Mouse (Mus musculus) forebrain, postnatal 0 days (tissue): ENCODE results near the gene Cerk. TPM values are rescaled to one million over a fixed set of nuclear protein-coding genes. Genes with fewer than 3 reads are reported as not detected.

ENCODE experiments used
- ATAC-seq: fragments of 200-750 bp; cut with Nextera tagmentation; 2 replicates; pipeline ENCODE4 v1.8.0; 2017; ENCODE audit warnings: mild to moderate bottlenecking, moderate library complexity
- DNase-seq: peaks from one replicate; pipeline ENCODE4 v3.0.0-alpha.2; 2015
- H3K27ac ChIP-seq: fragments of 300-500 bp; sonication (generic); 2 replicates; pipeline ENCODE4 v1.5.1; 2014; ENCODE audit warnings: low read depth, mild to moderate bottlenecking, antibody characterized with exemption, low read length, moderate library complexity, mixed read lengths
- H3K27me3 ChIP-seq: fragments of 300-500 bp; sonication (generic); 2 replicates; pipeline ENCODE4 v1.6.1; 2014; ENCODE audit warnings: mild to moderate bottlenecking, low read length, mixed read lengths; ENCODE audit not compliant: insufficient read depth
- H3K36me3 ChIP-seq: fragments of 300-500 bp; sonication (generic); 2 replicates; pipeline ENCODE4 v1.6.1; 2014; ENCODE audit warnings: mild to moderate bottlenecking, moderate library complexity; ENCODE audit not compliant: insufficient read depth
- H3K4me1 ChIP-seq: fragments of 300-500 bp; sonication (generic); 2 replicates; pipeline ENCODE4 v1.6.1; 2014; ENCODE audit warnings: antibody characterized with exemption; ENCODE audit not compliant: insufficient read depth
- H3K4me2 ChIP-seq: fragments of 300-500 bp; sonication (generic); 2 replicates; pipeline ENCODE4 v1.6.1; 2014; ENCODE audit warnings: low read depth, mild to moderate bottlenecking, moderate library complexity
- H3K4me3 ChIP-seq: fragments of 300-500 bp; sonication (generic); 2 replicates; pipeline ENCODE4 v1.5.1; 2014; ENCODE audit warnings: low read depth, low read length, mixed read lengths
- H3K9ac ChIP-seq: fragments of 300-500 bp; sonication (generic); 2 replicates; pipeline ENCODE4 v1.6.1; 2014; ENCODE audit warnings: mild to moderate bottlenecking
- H3K9me3 ChIP-seq: fragments of 300-500 bp; sonication (generic); 2 replicates; pipeline ENCODE4 v1.6.1; 2016; ENCODE audit warnings: low read length
- CTCF ChIP-seq: sonication (generic); IDR thresholded peaks from 2 replicates; pipeline ENCODE4 v1.5.1; 2016; ENCODE audit warnings: antibody characterized with exemption, control low read depth, low read depth
- WGBS: fragments of 180-500 bp; shearing (Covaris S2); extraction: QIAGEN DNeasy Blood & Tissue Kit; methylation state at CpG from one replicate; pipeline ENCODE4 v1.1.7; 2014; 5-methylcytosine and 5-hydroxymethylcytosine counted together
- polyA plus RNA-seq: library from polyadenylated mRNA; unstranded; fragments of >200 nt; fragmentation: Nextera tagmentation; extraction: Ambion mirVana; gene quantifications from 2 replicates; pipeline ENCODE4 v1.2.1, GENCODE M21; 2015
- total RNA-seq: library from RNA; depleted of rRNA; stranded (reverse); fragments of >200 nt; gene quantifications from 2 replicates; pipeline ENCODE4 v1.2.3, GENCODE M21; 2014

Gene Cerk
- total and polyA plus RNA-seq, 2 experiments from 2014 or later, result 18.0 to 32.9 TPM

GRCm38 (mm10) chr15:86095722-86096603 is 90.0 kb downstream of the Cerk start:
- Histone ChIP-seq H3K4me1 (no peaks in the 10 kb centered on the region), H3K9me3 (no peaks in the 10 kb centered on the region), H3K36me3 (peaks cover 12% of the 10 kb centered on the region), H3K4me2 (no peak overlapping the region), H3K27me3 (no peaks in the 10 kb centered on the region), H3K27ac (no peak overlapping the region), H3K4me3 (no peak overlapping the region), H3K9ac (no peak overlapping the region)
- TF ChIP-seq CTCF, result no peak
- 94% methylated on average over 17 of the region's 17 CpGs for whole genome bisulfite sequencing
- DNase-seq, result no peak
- no peak for ATAC-seq

- Histone ChIP-seq H3K27ac (no peak overlapping the region), H3K9ac (no peak overlapping the region), H3K4me3 (no peak overlapping the region), H3K27me3 (no peaks in the 10 kb centered on the region), H3K36me3 (peaks cover 6% of the 10 kb centered on the region; the same call in 1 of the 2 replicates), H3K4me1 (no peaks in the 10 kb centered on the region; the same call in 1 of the 2 replicates), H3K9me3 (no peaks in the 10 kb centered on the region), H3K4me2 (no peak overlapping the region)
- ATAC-seq (no peak), DNase-seq (no peak)
- TF ChIP-seq CTCF, result no peak
- 80% methylated on average over 10 of the region's 10 CpGs for WGBS
Measured at GRCm38 (mm10) chr15:86094324-86095121, 91.4 kb downstream of the Cerk start.

- TF ChIP-seq CTCF, result no peak
- no peak for ATAC-seq
- H3K9ac ChIP-seq, result no peak overlapping the region
- no peak for DNase-seq
- no peaks in the 10 kb centered on the region for H3K27me3 ChIP-seq
- H3K4me1 ChIP-seq, result no peaks in the 10 kb centered on the region; the same call in 1 of the 2 replicates
- peaks cover 6% of the 10 kb centered on the region; the same call in 1 of the 2 replicates for H3K36me3 ChIP-seq
- no peaks in the 10 kb centered on the region for H3K9me3 ChIP-seq
- H3K4me3 ChIP-seq, result no peak overlapping the region
- WGBS, result 84% methylated on average over 1 of the region's 1 CpGs
- no peak overlapping the region for H3K27ac ChIP-seq
- no peak overlapping the region for H3K4me2 ChIP-seq
Measured at GRCm38 (mm10) chr15:86093236-86093635, 92.7 kb downstream of the Cerk start.

- Histone ChIP-seq H3K27ac (no peak overlapping the region), H3K36me3 (peaks cover 6% of the 10 kb centered on the region; the same call in 1 of the 2 replicates), H3K27me3 (no peaks in the 10 kb centered on the region), H3K4me3 (no peak overlapping the region), H3K4me1 (peaks cover 9% of the 10 kb centered on the region), H3K9me3 (no peaks in the 10 kb centered on the region), H3K9ac (no peak overlapping the region), H3K4me2 (no peak overlapping the region)
- no peak for ATAC-seq
- TF ChIP-seq CTCF, result no peak
- DNase-seq, result no peak
- WGBS, result 81% methylated on average over 12 of the region's 12 CpGs
Measured at GRCm38 (mm10) chr15:86091998-86092670, 93.8 kb downstream of the Cerk start.

GRCm38 (mm10) chr15:86091201-86091997 is 94.5 kb downstream of the Cerk start:
- DNase-seq (no peak), ATAC-seq (no peak)
- H3K4me1 ChIP-seq, result peaks cover 17% of the 10 kb centered on the region
- H3K9me3 ChIP-seq, result no peaks in the 10 kb centered on the region
- no peak overlapping the region for H3K4me3 ChIP-seq
- H3K27ac ChIP-seq, result no peak overlapping the region
- 89% methylated on average over 23 of the region's 23 CpGs for WGBS
- H3K9ac ChIP-seq, result no peak overlapping the region
- H3K27me3 ChIP-seq, result no peaks in the 10 kb centered on the region
- H3K4me2 ChIP-seq, result no peak overlapping the region
- H3K36me3 ChIP-seq, result peaks cover 6% of the 10 kb centered on the region; the same call in 1 of the 2 replicates
- no peak for TF ChIP-seq CTCF

- H3K27ac ChIP-seq, result no peak overlapping the region
- WGBS, result 82% methylated on average over 8 of the region's 8 CpGs
- no peak overlapping the region for H3K4me2 ChIP-seq
- no peak for TF ChIP-seq CTCF
- H3K36me3 ChIP-seq, result 0 out of 2 replicates have a peak, but pooled peaks cover 6% of the 10 kb centered on the region
- no peak for DNase-seq
- no peak for ATAC-seq
- H3K4me1 ChIP-seq, result peaks cover 25% of the 10 kb centered on the region
- H3K4me3 ChIP-seq, result no peak overlapping the region
- H3K27me3 ChIP-seq, result no peaks in the 10 kb centered on the region
- H3K9me3 ChIP-seq, result no peaks in the 10 kb centered on the region
- H3K9ac ChIP-seq, result no peak overlapping the region
Measured at GRCm38 (mm10) chr15:86090578-86090977, 95.4 kb downstream of the Cerk start.
